Mouse (Mus musculus) lung, postnatal 0 days (tissue): ENCODE results near the gene Cdnf. TPM values are rescaled to one million over a fixed set of nuclear protein-coding genes. Genes with fewer than 3 reads are reported as not detected.

Source experiments
- ATAC-seq: fragments of 200-750 bp; cut with Nextera tagmentation; 2 replicates; pipeline ENCODE4 v1.8.0; 2017; ENCODE audit warnings: moderate library complexity
- DNase-seq: peaks from one replicate; pipeline ENCODE4 v3.0.0-alpha.2; 2016; ENCODE audit warnings: low spot score
- H3K27ac ChIP-seq: fragments of 300-500 bp; sonication (generic); 2 replicates; pipeline ENCODE4 v1.5.1; 2014; ENCODE audit warnings: antibody characterized with exemption, mild to moderate bottlenecking, low read length, mixed read lengths
- H3K27me3 ChIP-seq: fragments of 300-500 bp; sonication (generic); replicated peaks from 2 replicates; pipeline ENCODE4 v1.6.1; 2014; ENCODE audit warnings: low read length, mixed read lengths; ENCODE audit not compliant: insufficient read depth
- H3K36me3 ChIP-seq: fragments of 300-500 bp; sonication (generic); 2 replicates; pipeline ENCODE4 v1.6.1; 2014; ENCODE audit warnings: low read length, mixed read lengths; ENCODE audit not compliant: insufficient read depth
- H3K4me1 ChIP-seq: fragments of 300-500 bp; sonication (generic); 2 replicates; pipeline ENCODE4 v1.6.1; 2014; ENCODE audit warnings: antibody characterized with exemption, low read depth, low read length, mixed read lengths; ENCODE audit not compliant: insufficient read depth
- H3K4me2 ChIP-seq: fragments of 300-500 bp; sonication (generic); replicated peaks from 2 replicates; pipeline ENCODE4 v1.6.1; 2014; ENCODE audit warnings: low read depth, mild to moderate bottlenecking, low read length, moderate library complexity, mixed read lengths
- H3K4me3 ChIP-seq: fragments of 300-500 bp; sonication (generic); 2 replicates; pipeline ENCODE4 v1.5.1; 2014; ENCODE audit warnings: low read depth, low read length
- H3K9ac ChIP-seq: fragments of 300-500 bp; sonication (generic); replicated peaks from 2 replicates; pipeline ENCODE4 v1.6.1; 2014; ENCODE audit warnings: low read depth, mild to moderate bottlenecking
- H3K9me3 ChIP-seq: fragments of 300-500 bp; sonication (generic); 2 replicates; pipeline ENCODE4 v1.6.1; 2016; ENCODE audit warnings: low read length, mixed read lengths
- CTCF ChIP-seq: IDR thresholded peaks from 2 replicates; pipeline ENCODE4 v1.5.1; 2016; ENCODE audit warnings: antibody characterized with exemption, mild to moderate bottlenecking
- EP300 ChIP-seq: IDR thresholded peaks from 2 replicates; pipeline ENCODE4 v1.6.1; 2016; ENCODE audit warnings: antibody characterized with exemption, mild to moderate bottlenecking, control low read depth
- WGBS: fragments of 180-500 bp; shearing (Covaris S2); extraction: QIAGEN DNeasy Blood & Tissue Kit; methylation state at CpG from one replicate; pipeline ENCODE4 v1.1.7; 2014; 5-methylcytosine and 5-hydroxymethylcytosine counted together
- polyA plus RNA-seq: library from polyadenylated mRNA; unstranded; fragments of >200 nt; fragmentation: Nextera tagmentation; extraction: Ambion mirVana; gene quantifications from 2 replicates; pipeline ENCODE4 v1.2.1, GENCODE M21; 2015

Cdnf gene
- polyA plus RNA-seq, 1 experiment from 2014 or later: 0.42 TPM

GRCm38 (mm10) chr2:3541307-3542079 is 28.7 kb downstream of the Cdnf start:
- ATAC-seq: no peak

DNA sequence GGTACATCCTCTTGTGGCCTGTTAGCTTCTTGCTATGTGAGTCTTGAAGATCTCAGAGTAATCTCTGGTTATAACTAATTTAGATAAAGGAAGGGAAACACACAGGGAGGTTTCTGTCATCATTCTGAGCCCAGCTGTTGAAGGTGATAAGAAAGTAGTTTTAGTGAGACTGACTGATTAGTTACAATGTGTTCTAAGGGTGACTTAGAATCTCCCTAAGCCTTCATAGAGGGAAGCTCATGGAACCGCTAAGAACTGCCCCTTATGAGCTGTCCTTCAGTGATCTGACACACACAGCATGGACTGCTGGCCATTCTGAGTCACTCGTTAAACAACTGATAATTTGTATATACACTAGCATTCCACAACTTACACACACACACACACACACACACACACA is 33.2 kb downstream of the Cdnf start:
- Histone ChIP-seq H3K4me1 (no peaks in the 10 kb centered on the region), H3K4me3 (no peak overlapping the region), H3K36me3 (no peaks in the 10 kb centered on the region), H3K9ac (no peak overlapping the region), H3K9me3 (no peaks in the 10 kb centered on the region), H3K27me3 (no peaks in the 10 kb centered on the region), H3K27ac (no peak overlapping the region), H3K4me2 (no peak overlapping the region)
- 50% methylated on average over 2 of the region's 2 CpGs for WGBS
- ATAC-seq (no peak), DNase-seq (no peak)
- TF ChIP-seq EP300: no peak
- TF ChIP-seq CTCF: no peak

More at GRCm38 (mm10) chr2:3541307-3542079, 28.7 kb downstream of the Cdnf start:
- DNase-seq: no peak
- Histone ChIP-seq H3K27me3 (no peaks in the 10 kb centered on the region), H3K4me1 (no peaks in the 10 kb centered on the region), H3K27ac (no peak overlapping the region), H3K9me3 (no peaks in the 10 kb centered on the region), H3K36me3 (no peaks in the 10 kb centered on the region), H3K4me2 (no peak overlapping the region), H3K9ac (no peak overlapping the region), H3K4me3 (no peak overlapping the region)
- 42% methylated on average over 9 of the region's 9 CpGs for WGBS
- TF ChIP-seq EP300 (no peak), CTCF (no peak)

GRCm38 (mm10) chr2:3546588-3546987 is 33.8 kb downstream of the Cdnf start:
- Histone ChIP-seq H3K27ac (no peak overlapping the region), H3K4me2 (no peak overlapping the region), H3K36me3 (no peaks in the 10 kb centered on the region), H3K4me1 (no peaks in the 10 kb centered on the region), H3K9me3 (no peaks in the 10 kb centered on the region), H3K4me3 (no peak overlapping the region), H3K9ac (no peak overlapping the region), H3K27me3 (no peaks in the 10 kb centered on the region)
- DNase-seq: peak; percentile 73
- under 1% methylated on average over 4 of the region's 4 CpGs for WGBS
- peak; percentile 89 for TF ChIP-seq CTCF
- no peak for TF ChIP-seq EP300
- ATAC-seq: no peak

- no peak for DNase-seq
- WGBS: 65% methylated on average over 12 of the region's 12 CpGs
- Histone ChIP-seq H3K4me1 (no peaks in the 10 kb centered on the region), H3K9me3 (no peaks in the 10 kb centered on the region), H3K9ac (no peak within 1 kb of the TSS), H3K36me3 (no peaks in the 10 kb centered on the region), H3K27ac (no peak within 1 kb of the TSS), H3K27me3 (no peaks in the 10 kb centered on the region), H3K4me2 (no peak within 1 kb of the TSS), H3K4me3 (no peak within 1 kb of the TSS)
- TF ChIP-seq CTCF: no peak
- ATAC-seq: no peak
Measured at GRCm38 (mm10) chr2:3570186-3570585, 57.4 kb downstream of the Cdnf start, which contains the start of gene Fam107b. Fam107b (plus strand) TSS chr2:3570488.

- 84% methylated on average over 11 of the region's 11 CpGs for WGBS
- no peak for ATAC-seq
- Histone ChIP-seq H3K9ac (no peak overlapping the region), H3K27ac (no peak overlapping the region), H3K36me3 (no peaks in the 10 kb centered on the region), H3K27me3 (no peaks in the 10 kb centered on the region), H3K4me1 (no peaks in the 10 kb centered on the region), H3K4me2 (no peak overlapping the region), H3K9me3 (no peaks in the 10 kb centered on the region), H3K4me3 (no peak overlapping the region)
- DNase-seq: no peak
- TF ChIP-seq EP300: no peak
Measured at GRCm38 (mm10) chr2:3570606-3571005, 57.8 kb downstream of the Cdnf start.

- Histone ChIP-seq H3K4me3 (no peak overlapping the region), H3K9ac (no peak overlapping the region), H3K4me2 (no peak overlapping the region), H3K27ac (no peak overlapping the region), H3K9me3 (no peaks in the 10 kb centered on the region), H3K36me3 (no peaks in the 10 kb centered on the region), H3K27me3 (no peaks in the 10 kb centered on the region), H3K4me1 (no peaks in the 10 kb centered on the region)
- 75% methylated on average over 7 of the region's 7 CpGs for WGBS
- TF ChIP-seq CTCF: no peak
- TF ChIP-seq EP300: no peak
- ATAC-seq (no peak), DNase-seq (no peak)
Measured at GRCm38 (mm10) chr2:3573883-3574282, 61.1 kb downstream of the Cdnf start.

DNA sequence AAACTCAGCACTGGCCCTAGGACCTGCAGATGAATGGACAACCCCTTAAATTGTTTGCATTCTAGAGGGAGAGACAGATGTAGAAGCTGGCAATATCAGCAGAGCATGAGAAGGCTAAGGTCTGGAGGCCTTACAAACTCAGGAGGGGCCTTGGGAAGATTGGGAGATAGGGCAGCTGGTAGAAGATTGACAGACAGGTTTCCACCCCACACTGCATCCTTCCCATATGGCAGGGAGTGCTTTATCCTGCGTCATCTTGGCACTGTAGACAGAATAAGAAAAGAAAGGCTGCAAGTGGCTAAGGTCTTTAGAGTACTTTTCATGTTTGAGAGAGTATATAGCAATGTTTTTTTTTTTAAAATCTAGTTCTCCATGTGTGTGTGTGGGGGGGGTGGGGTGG is 62.3 kb downstream of the Cdnf start:
- Histone ChIP-seq H3K27ac (no peak overlapping the region), H3K27me3 (no peaks in the 10 kb centered on the region), H3K9ac (no peak overlapping the region), H3K4me3 (no peak overlapping the region), H3K4me2 (no peak overlapping the region), H3K4me1 (no peaks in the 10 kb centered on the region), H3K36me3 (no peaks in the 10 kb centered on the region), H3K9me3 (no peaks in the 10 kb centered on the region)
- DNase-seq (no peak), ATAC-seq (no peak)
- 93% methylated on average over 1 of the region's 1 CpGs for WGBS
- TF ChIP-seq CTCF (no peak), EP300 (no peak)

Other genes starting within 250 kb of the Cdnf start
- 35.0 and 37.0 TPM in 2 replicates for gene Nmt2, start 228.8 kb upstream of the Cdnf start, polyA plus RNA-seq
- 8.9 and 10.0 TPM in 2 replicates for gene Rpp38, start 180.4 kb upstream of the Cdnf start, polyA plus RNA-seq
- gene Acbd7, start 176.9 kb upstream of the Cdnf start, polyA plus RNA-seq: 2.5 and 3.3 TPM in 2 replicates
- gene Olah, start 115.8 kb upstream of the Cdnf start, polyA plus RNA-seq: 1.3 TPM in 1 of 2 replicates, not detected in the other
- 27.0 and 34.6 TPM in 2 replicates for gene Meig1, start 90.4 kb upstream of the Cdnf start, polyA plus RNA-seq
- 3.0 and 4.0 TPM in 2 replicates for gene Dclre1c, start 88.9 kb upstream of the Cdnf start, polyA plus RNA-seq
- 1.3 and 1.6 TPM in 2 replicates for gene Suv39h2, start 38.0 kb upstream of the Cdnf start, polyA plus RNA-seq
- 0.94 and 1.0 TPM in 2 replicates for gene Gm45902, start 240 bp upstream of the Cdnf start, polyA plus RNA-seq
- 46.8 and 46.9 TPM in 2 replicates for gene Hspa14, start 216 bp upstream of the Cdnf start, polyA plus RNA-seq
- gene Fam107b, start 57.5 kb downstream of the Cdnf start, polyA plus RNA-seq: 20.0 and 20.5 TPM in 2 replicates